Mouse (Mus musculus) midbrain, embryonic 16.5 days (tissue): ENCODE measurements at regions not wholly inside any gene's neighbourhood (a gene's known extent, or its start where the extent isn't known, plus 50 kb on each side); places are given as distances from the start of the nearest gene placed in this dataset.

Experiments used
- ATAC-seq: fragments of 200-750 bp; cut with Nextera tagmentation; 2 replicates; pipeline ENCODE4 v1.8.0; 2017; ENCODE audit warnings: moderate TSS enrichment
- H3K27ac ChIP-seq: fragments of 300-500 bp; sonication (generic); 2 replicates; pipeline ENCODE4 v1.5.1; 2014; ENCODE audit warnings: mild to moderate bottlenecking, low read length, mixed read lengths
- H3K27me3 ChIP-seq: fragments of 300-500 bp; sonication (generic); 2 replicates; pipeline ENCODE4 v1.6.1; 2014; ENCODE audit warnings: low read depth, low read length, mixed read lengths; ENCODE audit not compliant: control insufficient read depth, insufficient read depth
- H3K36me3 ChIP-seq: fragments of 300-500 bp; sonication (generic); 2 replicates; pipeline ENCODE4 v1.6.1; 2014; ENCODE audit warnings: mild to moderate bottlenecking, low read length, moderate library complexity, mixed read lengths; ENCODE audit not compliant: control insufficient read depth, insufficient read depth
- H3K4me1 ChIP-seq: fragments of 300-500 bp; sonication (generic); 2 replicates; pipeline ENCODE4 v1.6.1; 2014; ENCODE audit warnings: mild to moderate bottlenecking, low read length, mixed read lengths; ENCODE audit not compliant: control insufficient read depth, insufficient read depth
- H3K4me2 ChIP-seq: fragments of 300-500 bp; sonication (generic); 2 replicates; pipeline ENCODE4 v1.6.1; 2014; ENCODE audit warnings: mild to moderate bottlenecking, low read length, mixed read lengths
- H3K4me3 ChIP-seq: fragments of 300-500 bp; sonication (generic); 2 replicates; pipeline ENCODE4 v1.5.1; 2014; ENCODE audit warnings: low read depth, mild to moderate bottlenecking, low read length, moderate library complexity, mixed read lengths
- H3K9ac ChIP-seq: fragments of 300-500 bp; sonication (generic); 2 replicates; pipeline ENCODE4 v1.6.1; 2014; ENCODE audit warnings: low read depth, low read length, mixed read lengths
- H3K9me3 ChIP-seq: fragments of 300-500 bp; sonication (generic); replicated peaks from 2 replicates; pipeline ENCODE4 v1.6.1; 2014; ENCODE audit warnings: mild to moderate bottlenecking, low read length, mixed read lengths; ENCODE audit not compliant: control insufficient read depth, poor library complexity, severe bottlenecking
- WGBS: fragments of 180-500 bp; shearing (Covaris S2); extraction: QIAGEN DNeasy Blood & Tissue Kit; methylation state at CpG from one replicate; pipeline ENCODE4 v1.1.7; 2014; 5-methylcytosine and 5-hydroxymethylcytosine counted together

GRCm38 (mm10) chr9:31657612-31658011, 193.3 kb upstream of the Tmem45b start:
- no peak overlapping the region for H3K4me3 ChIP-seq
- 89% methylated on average over 4 of the region's 4 CpGs for WGBS
- H3K4me2 ChIP-seq = no peak overlapping the region
- no peak overlapping the region for H3K9ac ChIP-seq
- H3K27me3 ChIP-seq = no peaks in the 10 kb centered on the region
- no peaks in the 10 kb centered on the region for H3K36me3 ChIP-seq
- no peak overlapping the region for H3K27ac ChIP-seq
- ATAC-seq = no peak
- H3K4me1 ChIP-seq = no peaks in the 10 kb centered on the region
- no peaks in the 10 kb centered on the region for H3K9me3 ChIP-seq

- H3K9me3 ChIP-seq = no peaks in the 10 kb centered on the region
- no peaks in the 10 kb centered on the region for H3K4me1 ChIP-seq
- no peaks in the 10 kb centered on the region for H3K36me3 ChIP-seq
- H3K9ac ChIP-seq = no peak overlapping the region
- no peaks in the 10 kb centered on the region for H3K27me3 ChIP-seq
- no peak overlapping the region for H3K4me2 ChIP-seq
- 88% methylated on average over 11 of the region's 11 CpGs for WGBS
- no peak overlapping the region for H3K27ac ChIP-seq
- no peak for ATAC-seq
- no peak overlapping the region for H3K4me3 ChIP-seq
Observed at GRCm38 (mm10) chr9:31656676-31657075, 192.4 kb upstream of the Tmem45b start.

GRCm38 (mm10) chr9:31654747-31655146, 190.5 kb upstream of the Tmem45b start:
- H3K27me3 ChIP-seq = no peaks in the 10 kb centered on the region
- ATAC-seq = no peak
- no peaks in the 10 kb centered on the region for H3K36me3 ChIP-seq
- H3K9me3 ChIP-seq = no peaks in the 10 kb centered on the region
- H3K4me1 ChIP-seq = no peaks in the 10 kb centered on the region
- H3K27ac ChIP-seq = no peak overlapping the region
- H3K9ac ChIP-seq = no peak overlapping the region
- H3K4me2 ChIP-seq = no peak overlapping the region
- no peak overlapping the region for H3K4me3 ChIP-seq
- WGBS = 83% methylated on average over 6 of the region's 6 CpGs

DNA sequence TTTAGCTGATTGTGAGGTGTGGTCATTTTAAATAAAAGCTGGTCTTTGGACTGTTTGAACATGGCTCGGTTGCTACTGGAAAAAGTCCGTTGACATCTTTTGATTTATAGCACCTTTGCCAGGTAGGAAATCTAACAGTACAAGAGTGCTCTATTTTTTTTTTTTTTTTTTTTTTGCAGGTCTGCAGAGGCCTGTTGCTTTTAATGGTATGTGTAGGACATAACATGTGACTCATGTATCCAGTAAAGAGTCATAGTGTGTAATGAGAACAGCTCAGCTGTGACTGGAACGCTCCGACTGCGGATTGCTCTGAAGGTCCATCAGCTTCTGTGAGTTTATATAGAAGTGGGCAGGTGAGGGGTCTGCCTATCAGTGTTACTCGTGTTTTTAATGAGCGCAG, 190.0 kb upstream of the Tmem45b start:
- ATAC-seq = no peak
- H3K9ac ChIP-seq = no peak overlapping the region
- H3K4me1 ChIP-seq = no peaks in the 10 kb centered on the region
- WGBS = 93% methylated on average over 7 of the region's 7 CpGs
- H3K4me2 ChIP-seq = no peak overlapping the region
- no peak overlapping the region for H3K27ac ChIP-seq
- H3K36me3 ChIP-seq = no peaks in the 10 kb centered on the region
- H3K4me3 ChIP-seq = no peak overlapping the region
- H3K27me3 ChIP-seq = no peaks in the 10 kb centered on the region
- no peaks in the 10 kb centered on the region for H3K9me3 ChIP-seq

DNA sequence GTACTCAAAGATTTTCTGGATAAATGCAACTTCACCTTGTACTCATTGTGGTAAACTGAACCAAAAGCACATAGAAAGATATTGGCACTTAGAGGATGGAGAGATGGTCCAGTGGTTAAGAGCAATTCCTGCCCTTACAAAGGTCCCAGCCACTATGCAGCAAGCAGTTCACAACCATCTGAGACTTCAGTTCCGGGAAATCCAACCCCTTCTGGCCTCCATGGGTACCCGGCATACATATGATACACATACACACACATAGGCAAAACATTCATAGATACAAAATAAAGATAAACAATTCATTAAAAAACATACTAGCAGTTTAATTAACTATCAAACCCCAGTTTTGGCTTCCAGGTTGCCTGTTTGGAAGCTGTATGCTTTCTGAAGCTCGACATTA, 189.5 kb upstream of the Tmem45b start:
- Histone ChIP-seq H3K4me3 (no peak overlapping the region), H3K4me1 (no peaks in the 10 kb centered on the region), H3K4me2 (no peak overlapping the region), H3K9me3 (no peaks in the 10 kb centered on the region), H3K27ac (no peak overlapping the region), H3K9ac (no peak overlapping the region), H3K27me3 (no peaks in the 10 kb centered on the region), H3K36me3 (no peaks in the 10 kb centered on the region)
- 91% methylated on average over 3 of the region's 3 CpGs for WGBS
- no peak for ATAC-seq

- H3K9me3 ChIP-seq = no peaks in the 10 kb centered on the region
- H3K9ac ChIP-seq = no peak overlapping the region
- H3K27me3 ChIP-seq = no peaks in the 10 kb centered on the region
- H3K4me3 ChIP-seq = no peak overlapping the region
- WGBS = 91% methylated on average over 10 of the region's 10 CpGs
- H3K36me3 ChIP-seq = no peaks in the 10 kb centered on the region
- no peak overlapping the region for H3K27ac ChIP-seq
- no peak for ATAC-seq
- no peaks in the 10 kb centered on the region for H3K4me1 ChIP-seq
- H3K4me2 ChIP-seq = no peak overlapping the region
Observed at GRCm38 (mm10) chr9:31650362-31651130, 186.3 kb upstream of the Tmem45b start.

DNA sequence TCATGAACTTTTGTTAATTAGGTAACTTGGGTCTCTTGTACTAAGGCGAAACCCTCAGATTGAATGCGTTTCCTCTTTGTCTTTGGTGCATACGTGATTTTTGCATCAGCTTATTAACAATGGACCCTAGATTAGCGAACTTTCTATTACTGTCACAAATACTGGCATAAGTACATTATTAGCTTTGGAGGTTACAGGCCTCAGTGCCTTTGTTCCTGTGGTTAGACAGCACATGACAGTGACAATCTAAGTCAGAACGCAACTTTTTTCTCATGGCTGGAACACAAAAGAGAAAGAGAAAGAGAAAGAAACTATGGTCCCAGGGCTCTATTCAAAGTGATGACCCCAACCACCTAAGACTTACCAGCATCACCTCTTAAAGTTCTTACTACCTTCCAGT, 184.8 kb upstream of the Tmem45b start:
- H3K4me3 ChIP-seq = no peak overlapping the region
- H3K36me3 ChIP-seq = no peaks in the 10 kb centered on the region
- H3K9me3 ChIP-seq = no peaks in the 10 kb centered on the region
- 85% methylated on average over 5 of the region's 5 CpGs for WGBS
- H3K4me1 ChIP-seq = no peaks in the 10 kb centered on the region
- no peak overlapping the region for H3K27ac ChIP-seq
- no peak for ATAC-seq
- H3K4me2 ChIP-seq = no peak overlapping the region
- H3K9ac ChIP-seq = no peak overlapping the region
- H3K27me3 ChIP-seq = no peaks in the 10 kb centered on the region

DNA sequence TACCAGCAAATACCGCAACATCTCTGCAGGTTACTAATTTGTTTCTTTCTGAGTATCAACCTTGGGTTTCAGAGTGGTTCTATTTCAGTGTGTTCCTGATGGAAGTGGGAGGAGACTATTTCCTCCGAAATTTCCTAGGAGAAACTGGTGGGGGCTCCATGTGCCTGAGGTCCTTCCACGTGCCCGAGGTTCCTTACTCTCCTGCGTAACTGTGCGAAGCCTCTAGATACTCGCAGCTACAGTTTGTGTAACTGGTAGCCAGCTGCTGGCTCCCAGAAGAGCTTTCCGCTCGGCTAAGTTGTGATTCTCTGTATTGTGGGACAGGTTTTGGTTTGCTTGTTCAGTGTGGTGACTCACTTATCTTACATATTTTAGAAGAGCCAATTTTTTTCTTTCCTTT, 184.3 kb upstream of the Tmem45b start:
- Histone ChIP-seq H3K4me3 (no peak overlapping the region), H3K27me3 (no peaks in the 10 kb centered on the region), H3K9ac (no peak overlapping the region), H3K36me3 (no peaks in the 10 kb centered on the region), H3K27ac (no peak overlapping the region), H3K9me3 (no peaks in the 10 kb centered on the region), H3K4me2 (no peak overlapping the region), H3K4me1 (no peaks in the 10 kb centered on the region)
- no peak for ATAC-seq
- 85% methylated on average over 9 of the region's 9 CpGs for WGBS

GRCm38 (mm10) chr9:31645114-31645513, 180.9 kb upstream of the Tmem45b start:
- Histone ChIP-seq H3K9ac (no peak overlapping the region), H3K36me3 (no peaks in the 10 kb centered on the region), H3K27me3 (no peaks in the 10 kb centered on the region), H3K4me2 (no peak overlapping the region), H3K9me3 (no peaks in the 10 kb centered on the region), H3K4me1 (no peaks in the 10 kb centered on the region), H3K27ac (no peak overlapping the region), H3K4me3 (no peak overlapping the region)
- no peak for ATAC-seq
- WGBS = 77% methylated on average over 7 of the region's 7 CpGs
